Mouse (Mus musculus) small intestine, adult 2 months (tissue): ENCODE data around the gene Chst12.

Experiments
- CTCF ChIP-seq: fragments of 200-500 bp; IDR thresholded peaks from 2 replicates; pipeline ENCODE4 v1.5.1; 2012; ENCODE audit warnings: low read depth, mild to moderate bottlenecking, control low read depth, inconsistent platforms, low read length, moderate library complexity, mixed read lengths; ENCODE audit not compliant: insufficient replicate concordance, insufficient read length; ENCODE audit errors: extremely low read depth
- POLR2A ChIP-seq: fragments of 200-500 bp; IDR thresholded peaks from 2 replicates; pipeline ENCODE4 v1.6.1; 2012; ENCODE audit warnings: low read depth, mild to moderate bottlenecking, control low read depth, inconsistent platforms, low read length, moderate library complexity

DNA sequence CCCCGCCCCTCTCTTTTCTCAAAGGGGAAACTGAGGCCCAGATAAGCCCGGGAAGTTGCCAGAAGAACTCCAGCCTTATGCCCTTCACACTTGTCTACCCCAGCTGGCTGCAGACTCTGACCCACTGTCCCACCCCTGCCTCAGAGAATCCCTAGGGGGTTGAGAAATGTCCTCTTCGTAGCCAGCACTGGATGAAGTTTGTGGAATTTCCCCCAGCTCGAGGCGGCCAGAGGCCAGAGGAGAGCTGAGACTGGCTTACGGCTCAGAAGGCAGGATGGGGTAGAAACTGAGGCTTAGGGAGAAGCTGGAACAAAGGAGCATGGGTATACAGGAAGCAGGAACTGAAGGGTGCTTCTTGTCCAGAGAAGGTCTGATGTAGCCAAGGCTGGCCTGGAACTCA is 67.3 kb downstream of the Chst12 start:
- TF ChIP-seq CTCF (no peak), POLR2A (no peak)
